Mouse (Mus musculus) embryo, embryonic 9.5 days (tissue): ENCODE results near the gene Zfyve28.

Source experiments
- DNase-seq: peaks from one replicate; pipeline ENCODE4 v3.0.0-alpha.2; 2017; ENCODE audit errors: extremely low spot score

Gene Zfyve28

DNA sequence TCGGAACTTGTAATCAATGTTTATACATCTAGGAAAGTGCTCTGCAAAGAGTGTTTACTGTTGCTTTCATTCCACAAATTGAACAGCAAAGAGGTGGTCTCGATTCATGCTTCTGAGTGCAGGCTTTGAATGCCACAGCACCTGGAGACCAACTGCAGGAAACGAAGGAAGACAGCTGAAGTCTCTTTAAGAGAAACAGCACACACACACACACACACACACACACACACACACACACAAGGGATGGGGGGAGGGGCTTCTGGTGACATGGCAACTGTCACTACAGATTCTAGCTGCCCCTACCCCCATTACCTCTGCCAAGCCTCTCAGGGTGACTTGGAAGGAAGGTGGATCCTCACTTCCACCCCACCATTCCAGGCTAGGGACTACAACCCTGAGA lies 80.7 kb downstream of the Zfyve28 start:
- DNase-seq = no peak

DNA sequence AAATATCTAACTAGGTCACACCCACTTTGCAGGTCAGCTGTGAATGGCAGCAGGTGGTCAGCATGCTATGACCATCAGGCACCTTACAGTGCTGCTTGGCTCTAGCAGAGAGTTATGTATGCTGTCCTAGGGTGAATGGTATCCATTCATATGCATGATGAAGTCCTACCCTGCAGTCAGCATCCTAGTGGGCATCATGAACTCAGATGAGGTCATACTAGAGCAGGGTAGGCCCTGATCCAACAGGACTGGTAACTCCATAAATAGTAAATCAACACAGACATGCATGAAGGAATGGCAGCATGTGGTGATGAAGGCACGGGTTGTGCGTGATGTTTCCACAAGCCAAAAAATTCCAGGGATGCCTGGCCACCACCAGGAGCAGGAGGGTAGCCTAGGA lies 82.5 kb downstream of the Zfyve28 start:
- no peak for DNase-seq

DNA sequence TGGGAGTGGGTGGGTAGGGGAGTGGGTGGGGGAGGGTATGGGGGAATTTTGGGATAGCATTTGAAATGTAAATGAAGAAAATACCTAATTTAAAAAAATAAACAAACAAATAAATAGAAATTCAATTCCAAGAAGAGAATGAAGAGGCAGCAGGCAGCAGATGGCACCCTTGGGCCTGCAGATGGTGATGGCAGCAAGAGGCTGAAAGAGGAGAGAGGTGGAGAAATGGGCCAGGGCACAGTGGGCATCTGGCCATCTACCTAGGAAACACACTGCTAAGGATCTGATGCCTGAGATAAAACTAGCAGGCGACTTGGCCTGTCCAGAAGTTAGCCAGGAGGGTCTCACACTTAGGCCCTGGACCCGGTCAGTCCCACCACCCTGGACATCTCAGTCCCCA lies 83.3 kb downstream of the Zfyve28 start:
- DNase-seq = no peak

DNA sequence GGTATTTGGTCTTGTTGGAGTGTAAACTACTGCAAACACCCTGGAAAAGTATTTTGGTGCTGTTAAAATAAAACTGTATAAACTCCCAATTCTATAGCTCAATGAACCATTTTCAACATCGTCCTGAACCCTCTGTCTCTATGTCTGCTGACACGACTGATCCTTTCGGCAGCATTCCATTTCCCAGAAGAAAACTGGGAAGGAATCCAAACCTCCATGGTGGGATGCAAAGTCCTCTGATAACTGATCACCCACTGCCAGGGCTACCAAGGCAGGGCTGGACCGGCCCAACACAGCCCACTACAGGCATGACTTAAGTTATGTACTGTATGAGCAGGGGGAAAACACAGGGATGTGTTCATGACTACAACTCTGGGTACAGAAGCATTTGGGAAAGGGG lies 86.2 kb downstream of the Zfyve28 start:
- DNase-seq = no peak

DNA sequence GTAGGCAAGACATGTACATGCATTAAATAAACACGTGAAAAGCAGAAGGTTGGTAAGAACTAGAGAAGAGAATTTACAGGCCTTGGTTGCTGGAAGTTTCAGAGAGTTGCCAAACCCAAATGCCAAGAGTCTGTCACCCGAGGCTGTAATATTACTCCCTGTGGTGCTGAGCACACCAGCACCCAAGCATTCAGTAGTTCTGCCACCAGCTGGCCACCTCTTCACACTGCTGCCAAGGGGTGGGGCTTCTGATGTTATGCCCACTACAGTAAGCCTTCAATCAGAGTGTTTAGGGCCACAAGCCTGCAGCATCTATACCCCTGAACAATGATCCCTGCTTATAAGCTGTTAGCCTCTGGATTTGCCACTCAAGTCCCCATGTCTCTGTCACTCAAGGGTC lies 86.9 kb downstream of the Zfyve28 start:
- DNase-seq = no peak

DNA sequence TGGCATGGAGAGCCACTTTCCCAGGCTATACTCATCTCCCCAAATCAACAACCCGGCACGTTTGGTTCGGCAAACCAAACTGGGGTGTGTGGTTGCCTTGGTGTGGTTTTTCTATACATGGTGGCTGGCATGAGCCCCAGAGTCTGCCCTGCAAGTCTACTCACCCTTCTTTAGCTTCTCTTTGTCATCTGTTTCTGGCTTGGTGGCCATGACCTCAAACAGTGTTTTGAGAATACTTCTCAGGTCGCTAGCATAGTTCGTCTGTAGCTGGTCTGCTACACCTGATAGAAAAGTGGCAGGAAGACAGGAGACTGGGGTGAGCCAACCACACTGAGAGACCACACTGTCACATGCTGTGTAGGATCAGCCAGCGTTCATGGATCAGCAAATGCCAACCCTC lies 89.6 kb downstream of the Zfyve28 start:
- no peak for DNase-seq

DNA sequence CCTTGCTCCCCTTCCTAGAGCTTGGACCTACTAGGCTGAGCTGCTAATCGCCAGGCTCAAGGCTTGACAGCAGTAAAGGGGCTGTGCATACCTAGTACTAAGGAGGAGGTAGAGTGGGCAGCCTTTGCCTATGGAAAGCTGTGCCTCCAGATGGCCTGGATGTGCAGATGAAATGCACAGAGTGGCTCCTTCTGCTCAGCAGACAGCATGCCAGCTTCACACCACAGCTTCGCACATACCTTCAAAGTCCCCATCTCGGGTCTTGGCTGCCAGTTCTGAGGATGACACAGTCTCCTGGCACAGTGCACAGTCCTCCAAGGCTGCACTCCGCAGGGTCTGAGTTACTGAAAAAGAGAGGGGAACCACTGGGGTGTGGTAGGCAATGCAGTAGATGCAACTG lies 91.0 kb downstream of the Zfyve28 start:
- no peak for DNase-seq

DNA sequence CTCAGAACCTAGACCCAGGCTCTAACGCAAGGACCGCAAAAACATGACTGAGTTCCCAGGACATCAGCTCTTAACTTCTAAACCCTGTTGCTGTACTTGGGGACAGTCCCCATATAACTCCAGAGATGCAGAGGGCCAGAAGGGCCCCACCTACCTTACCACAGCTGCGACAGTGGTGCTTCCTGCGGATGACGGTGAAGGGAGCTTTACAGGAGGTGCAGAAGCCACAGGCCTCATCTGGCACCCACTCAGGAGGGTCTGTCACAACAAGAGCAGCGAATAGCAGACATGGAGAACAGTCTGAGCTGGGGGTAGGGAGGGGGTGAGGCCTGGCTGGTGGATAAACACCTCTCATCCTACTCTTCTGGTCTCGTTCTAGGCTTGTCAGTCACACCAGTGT lies 91.8 kb downstream of the Zfyve28 start:
- DNase-seq = no peak

DNA sequence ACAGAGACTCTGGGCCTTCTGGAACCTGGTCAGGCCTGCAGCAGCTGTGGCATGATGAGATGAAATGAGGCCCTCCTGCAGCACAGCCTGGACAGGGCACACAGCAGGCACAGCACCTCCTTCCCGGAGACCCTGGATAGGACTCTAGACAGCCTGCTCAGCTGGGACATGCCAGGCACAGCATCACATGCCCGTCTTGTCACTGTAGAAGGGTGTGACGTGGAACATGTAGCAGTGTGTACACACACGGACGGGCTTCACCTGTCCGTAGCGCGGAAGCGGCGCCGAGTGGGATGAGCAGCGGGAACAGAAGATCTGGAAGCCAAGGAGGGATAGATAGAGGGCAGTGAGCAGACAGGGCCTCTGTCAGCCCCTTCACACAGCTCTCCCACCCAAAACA lies 92.5 kb downstream of the Zfyve28 start:
- no peak for DNase-seq

DNA sequence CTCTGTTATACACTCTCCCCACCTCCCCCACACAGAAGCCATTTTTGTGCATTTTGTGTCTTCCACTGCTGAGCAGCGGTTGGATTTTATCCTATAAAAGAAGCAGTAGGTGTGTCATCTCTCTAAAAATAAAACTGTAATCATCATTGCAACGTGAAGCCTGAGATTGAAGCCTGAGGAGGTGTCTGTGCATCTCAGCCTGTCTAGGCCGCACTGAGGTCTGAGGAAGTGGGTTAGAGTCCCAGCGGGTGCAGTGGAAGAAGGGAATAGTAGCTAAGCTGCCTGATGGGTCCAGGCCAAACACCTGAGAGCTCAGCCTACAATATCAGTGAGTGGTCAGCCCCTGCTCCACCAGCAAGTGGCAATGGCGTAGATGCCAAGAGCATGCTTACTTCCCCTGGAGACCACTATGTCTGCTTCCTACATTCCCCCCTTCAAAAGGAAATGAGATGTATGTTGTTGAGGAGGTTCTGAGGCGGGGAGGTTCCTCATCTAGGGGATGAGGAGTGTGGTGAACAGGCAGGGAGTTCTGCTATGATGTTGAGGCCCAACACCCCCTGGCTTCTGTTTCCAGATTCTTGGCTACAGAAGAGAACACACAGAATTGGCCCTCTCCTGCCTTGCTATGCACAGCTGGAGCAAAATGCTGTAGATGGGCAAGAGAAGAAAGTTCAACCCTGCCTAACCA lies 93.1 kb downstream of the Zfyve28 start:
- DNase-seq = no peak

DNA sequence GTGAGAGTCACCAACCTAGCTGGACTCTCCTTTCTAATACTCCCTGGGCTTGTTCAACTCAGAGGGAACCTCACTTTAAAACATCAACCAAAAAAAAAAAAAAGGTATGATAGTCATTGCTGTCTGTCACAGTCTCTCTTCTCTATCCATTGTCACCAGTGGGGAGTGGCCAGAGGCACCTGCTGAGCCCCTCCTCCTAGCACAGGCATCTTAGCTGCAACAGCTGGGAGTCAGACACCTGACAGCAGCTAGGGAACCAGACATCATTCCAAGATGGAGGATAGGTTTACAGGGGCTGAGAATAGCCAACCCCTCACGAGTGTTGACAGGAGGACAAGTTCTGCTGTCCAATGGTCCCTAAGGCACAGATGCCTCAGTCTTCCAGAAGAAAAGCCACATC lies 93.8 kb downstream of the Zfyve28 start:
- no peak for DNase-seq

DNA sequence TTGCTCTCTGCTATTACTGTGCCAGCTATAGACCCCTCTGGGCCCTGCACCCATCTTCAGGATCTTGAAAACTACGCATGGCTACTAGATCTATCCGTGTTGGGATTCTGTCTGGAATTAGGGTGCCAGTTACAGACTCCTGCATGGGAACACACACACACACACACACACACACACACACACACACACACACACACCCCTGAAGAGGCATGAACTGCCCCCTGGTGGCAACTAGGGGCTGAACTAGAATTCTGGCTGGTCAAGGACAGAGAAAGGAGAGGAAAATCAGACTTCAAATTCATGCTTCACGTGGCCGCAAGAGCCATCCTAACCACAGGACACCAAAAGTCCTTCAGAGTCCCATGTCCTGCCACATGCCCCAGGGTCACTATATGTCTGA lies 96.4 kb downstream of the Zfyve28 start:
- no peak for DNase-seq

DNA sequence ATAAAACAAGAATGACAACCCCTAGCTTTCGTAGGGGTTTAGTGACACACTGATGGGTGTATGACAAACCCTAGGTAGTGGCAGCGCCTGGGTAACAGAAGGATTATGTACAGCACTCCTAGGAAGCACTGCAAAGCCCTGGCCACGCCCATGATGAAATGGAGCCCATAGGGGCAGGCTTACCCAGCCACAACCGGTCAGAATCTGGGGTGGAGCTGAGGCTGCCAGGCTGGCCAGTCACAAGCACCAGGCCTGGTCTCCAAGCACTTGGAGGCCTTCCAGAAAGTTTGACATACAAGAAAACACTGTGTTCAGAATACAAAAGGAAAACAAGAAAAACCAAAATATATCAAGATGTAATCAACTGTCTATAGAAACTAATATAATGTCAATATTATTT lies 97.2 kb downstream of the Zfyve28 start:
- DNase-seq = no peak

DNA sequence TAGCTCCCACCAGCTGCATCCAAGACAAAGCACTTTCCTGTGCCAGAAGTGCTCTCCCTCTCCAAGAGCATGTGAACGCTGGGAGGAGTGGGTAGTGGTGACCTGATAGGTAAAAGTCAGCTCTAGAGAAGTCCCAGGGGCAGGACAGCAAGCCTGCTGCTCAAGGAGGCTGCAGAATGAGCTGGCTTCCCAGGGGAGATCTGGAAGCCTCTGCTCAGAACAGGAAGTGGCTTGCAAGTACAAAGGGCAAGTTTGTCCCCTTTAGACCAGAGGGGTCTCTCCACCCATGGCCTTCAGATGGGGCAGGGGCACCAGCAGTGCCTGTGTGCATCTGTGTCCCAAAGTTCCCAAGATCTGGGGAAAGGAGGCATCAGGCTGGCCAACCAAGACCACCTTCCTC lies 98.7 kb downstream of the Zfyve28 start:
- DNase-seq = no peak

DNA sequence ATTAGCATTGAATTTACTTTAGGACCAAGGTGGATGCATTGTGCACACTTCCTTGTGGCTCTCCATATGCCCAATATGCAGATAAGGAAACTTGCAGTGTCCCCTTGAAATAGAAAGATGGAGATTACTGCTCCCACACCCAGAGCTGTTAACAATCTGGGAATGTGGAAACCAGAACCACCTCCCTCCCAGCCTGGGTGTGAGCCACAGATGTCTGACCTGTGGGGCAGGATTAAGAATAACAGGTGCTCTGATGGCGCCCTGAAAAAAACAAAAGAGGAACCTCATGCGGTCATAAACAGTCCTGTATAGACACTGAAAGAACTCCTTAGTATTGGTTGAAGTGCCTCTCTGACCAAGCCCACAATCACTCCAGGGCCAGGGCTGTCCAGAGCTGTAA lies 99.4 kb downstream of the Zfyve28 start:
- DNase-seq = no peak

DNA sequence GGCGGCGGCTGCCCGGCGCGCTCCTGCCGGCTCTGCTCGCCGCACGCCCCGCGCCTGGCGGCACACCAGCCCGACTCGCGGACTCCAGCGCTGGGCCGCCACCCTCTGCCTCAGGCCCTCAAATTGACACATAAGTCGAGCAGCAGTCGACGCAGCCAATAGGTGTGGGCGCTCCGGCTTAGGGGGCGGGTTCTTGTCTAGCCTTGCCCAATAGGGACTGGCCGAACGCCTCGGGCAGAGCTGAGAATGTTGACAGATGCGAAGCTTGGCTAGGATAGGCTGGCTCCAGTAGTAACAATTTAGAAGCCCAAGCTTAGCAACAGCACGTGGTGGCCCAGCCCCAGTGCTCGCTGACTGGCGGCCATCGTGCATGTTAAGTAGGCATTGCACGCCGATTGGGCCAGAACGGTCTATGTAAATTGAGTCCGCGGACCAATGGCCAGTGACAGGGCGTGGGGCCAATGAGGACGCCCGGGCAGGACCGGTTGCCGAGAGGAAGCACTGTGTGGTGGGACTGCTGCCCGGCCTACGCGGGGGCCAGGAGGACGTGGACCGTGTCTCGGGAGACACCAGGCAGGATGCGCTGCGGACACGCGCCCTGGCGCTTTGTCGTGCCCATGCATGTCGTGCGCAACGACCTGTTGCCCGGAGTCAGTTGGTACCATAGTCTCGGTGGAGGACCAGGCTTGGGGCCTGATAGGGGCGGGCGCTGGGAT lies 100.5 kb downstream of the Zfyve28 start, which contains the start of gene Mxd4:
Gene Mxd4 (minus strand): TSS at position 120 of the 716 bp plus-strand sequence.
- DNase-seq = peak; percentile 96

DNA sequence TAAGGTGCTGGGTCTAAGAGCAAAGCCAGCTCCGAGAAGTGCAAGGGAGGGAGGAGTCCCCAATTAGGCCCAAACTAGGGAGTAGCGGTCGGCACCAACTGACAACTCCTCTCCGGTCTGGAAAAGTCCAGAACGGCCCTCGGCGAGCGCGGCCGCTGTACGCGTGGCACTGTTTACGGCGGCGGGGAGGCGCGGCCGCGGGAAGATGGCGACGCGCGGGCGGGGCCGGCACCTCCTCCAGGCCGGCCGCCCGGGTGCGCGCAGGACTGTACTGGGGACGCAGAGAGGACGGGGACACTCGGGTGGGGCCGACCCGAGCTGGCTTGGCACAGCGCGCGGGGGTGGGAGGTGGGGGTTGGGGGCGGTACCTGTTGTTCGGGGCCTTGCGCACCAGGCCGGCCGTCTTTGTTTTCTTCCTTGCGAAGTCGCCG lies 101.3 kb downstream of the Zfyve28 start:
- DNase-seq = peak; percentile 36

DNA sequence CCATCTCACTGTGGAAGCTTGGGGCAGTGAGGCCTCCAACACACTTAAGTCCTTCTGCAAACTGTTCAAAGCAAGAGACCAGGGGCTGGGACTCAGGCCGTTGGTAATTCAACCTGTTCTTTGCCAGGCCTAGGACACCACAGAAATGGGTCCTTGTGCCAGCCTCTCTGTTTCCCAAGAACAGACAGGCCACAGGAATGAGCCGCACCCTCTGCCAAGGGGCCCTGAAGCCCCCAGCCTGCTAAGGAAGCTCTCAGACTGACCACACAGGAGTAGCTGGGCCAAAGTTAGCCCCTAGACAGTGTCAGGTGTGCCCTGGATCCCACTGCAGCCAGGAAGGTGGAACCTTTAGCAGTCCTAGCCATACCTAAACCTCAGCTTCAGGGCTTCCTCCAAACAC lies 101.9 kb downstream of the Zfyve28 start:
- no peak for DNase-seq

DNA sequence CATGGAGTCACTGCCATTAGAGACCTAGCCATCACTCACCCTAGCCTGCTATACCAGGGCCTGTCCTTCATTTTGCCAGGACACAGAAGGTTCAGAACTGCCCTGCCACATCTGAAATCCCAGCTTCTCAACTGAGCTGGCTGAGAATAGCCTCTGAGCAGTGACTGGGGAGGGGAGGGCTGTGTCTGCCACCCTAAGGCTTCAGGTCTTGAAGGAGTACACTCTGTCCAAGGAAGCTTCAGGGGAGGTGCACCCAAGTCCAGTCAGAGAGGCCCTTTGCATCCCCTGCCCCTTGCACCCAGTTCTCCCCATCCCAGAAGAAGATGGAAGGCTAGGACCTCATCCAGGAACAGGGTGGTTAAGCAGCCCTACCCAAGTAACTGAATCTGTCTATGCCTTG lies 102.5 kb downstream of the Zfyve28 start:
- DNase-seq = no peak

DNA sequence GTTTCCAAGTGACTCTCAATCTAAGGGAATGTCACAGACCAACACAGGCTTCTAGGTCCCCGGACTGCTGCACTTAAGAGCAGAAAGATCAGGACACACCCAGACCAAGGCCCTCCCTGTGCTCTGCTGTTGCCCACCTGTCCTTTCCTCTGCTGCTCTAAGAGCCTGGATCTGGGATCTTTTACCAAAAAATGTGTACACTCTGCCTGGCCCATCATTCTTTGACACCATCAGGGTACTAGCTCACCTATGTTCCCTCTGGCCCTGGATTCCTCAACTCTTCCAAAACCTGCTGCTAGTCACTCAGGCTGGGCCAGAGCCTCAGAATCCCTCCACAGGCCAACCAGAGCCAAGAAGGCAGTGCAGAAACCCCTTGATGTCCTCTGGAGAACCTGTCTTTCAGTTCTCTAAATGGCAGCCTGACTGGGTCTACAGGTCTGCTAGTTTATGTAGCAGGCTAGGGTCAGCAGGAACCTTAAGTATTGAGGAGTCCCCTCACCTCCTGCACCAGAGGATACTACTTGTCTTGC lies 103.1 kb downstream of the Zfyve28 start:
- no peak for DNase-seq

DNA sequence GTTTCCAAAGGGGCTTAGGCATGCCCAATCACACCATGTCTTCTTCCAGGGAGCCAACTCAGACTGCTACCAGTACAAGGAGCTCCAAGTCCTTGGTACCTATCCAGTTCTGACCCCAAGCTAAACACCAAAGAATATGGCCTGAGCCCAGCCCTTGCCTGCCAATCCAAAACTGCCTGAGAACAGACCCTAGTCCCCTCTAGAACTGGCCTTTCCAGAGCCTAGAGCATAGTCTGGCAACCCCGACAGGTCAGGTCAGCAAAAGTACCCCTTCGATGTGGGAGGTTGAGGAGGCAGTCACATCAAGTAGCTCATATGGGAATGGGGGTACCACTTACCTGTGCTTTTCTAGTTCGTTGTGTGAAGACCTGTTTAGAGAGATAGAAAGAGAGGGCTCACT lies 104.3 kb downstream of the Zfyve28 start:
- DNase-seq = no peak

DNA sequence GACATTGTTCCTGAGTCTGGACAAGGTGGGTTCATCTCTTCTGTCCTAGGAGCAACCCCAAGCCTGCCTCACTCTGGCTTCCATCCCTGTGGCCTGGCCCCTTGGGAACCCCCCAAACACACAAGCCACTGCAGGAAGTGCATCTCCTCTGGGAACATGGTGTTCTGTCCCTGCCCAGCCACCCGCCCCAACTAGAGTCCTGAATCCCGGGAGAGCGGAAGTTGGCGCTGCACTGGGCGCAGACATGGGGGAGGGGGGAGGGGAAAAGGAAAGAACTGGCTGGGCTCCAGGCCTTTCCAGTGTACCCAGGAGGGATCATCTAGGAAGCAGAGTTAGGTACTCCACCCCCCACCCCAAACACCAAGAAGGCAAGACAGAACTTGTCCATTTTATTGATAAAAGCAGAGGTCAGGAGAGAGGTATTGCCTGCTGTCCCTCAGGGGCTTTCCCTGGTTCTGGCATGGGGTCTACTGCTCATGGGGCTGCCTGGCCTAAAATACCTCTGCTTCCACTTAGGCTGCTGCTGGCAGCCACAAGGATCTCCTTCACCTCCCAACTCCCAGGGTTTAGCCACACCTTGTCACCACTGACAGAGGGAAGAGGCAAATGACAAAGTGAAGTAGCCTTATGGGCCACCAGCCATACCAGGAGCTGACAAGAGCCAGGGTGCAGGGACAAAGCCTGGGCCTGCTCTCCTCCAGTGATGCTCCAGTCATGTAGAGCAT lies 104.9 kb downstream of the Zfyve28 start:
- DNase-seq = no peak

DNA sequence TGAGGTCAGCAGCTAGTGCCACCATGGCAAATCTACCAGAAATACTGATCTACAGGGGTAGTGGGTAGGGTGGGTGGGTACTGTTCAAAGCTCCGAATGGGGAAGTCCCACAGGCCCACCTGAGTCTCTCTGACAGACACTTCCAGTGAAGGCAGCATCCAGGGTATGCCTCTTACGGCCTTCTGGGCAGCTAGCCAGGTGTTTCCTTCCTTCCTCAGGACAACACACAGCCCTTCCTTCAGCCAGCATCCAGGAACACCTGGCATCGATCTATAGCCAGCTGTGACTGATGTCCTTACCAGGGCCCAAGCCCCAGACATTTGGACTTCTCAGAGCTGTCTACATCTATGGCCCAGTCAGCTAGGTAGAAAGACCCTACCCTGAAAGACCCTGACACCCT lies 105.8 kb downstream of the Zfyve28 start:
- no peak for DNase-seq
